Mouse (Mus musculus) testis, adult 10 weeks (tissue): ENCODE data around the gene Gm28870. TPM values are rescaled to one million over a fixed set of nuclear protein-coding genes. Genes with fewer than 3 reads are reported as not detected.

Experiments
- polyA plus RNA-seq: library from polyadenylated mRNA; stranded (reverse); fragments of 350-450 nt; fragmentation: Illumina TruSeq; extraction: RNeasy Lipid Tissue Mini Kit (QIAGEN cat#74804); gene quantifications from one replicate; pipeline ENCODE4 v1.2.3, GENCODE M21; 2014; ENCODE audit warnings: low read depth, low replicate concordance

The Gm28870 gene
- not detected for polyA plus RNA-seq

DNA sequence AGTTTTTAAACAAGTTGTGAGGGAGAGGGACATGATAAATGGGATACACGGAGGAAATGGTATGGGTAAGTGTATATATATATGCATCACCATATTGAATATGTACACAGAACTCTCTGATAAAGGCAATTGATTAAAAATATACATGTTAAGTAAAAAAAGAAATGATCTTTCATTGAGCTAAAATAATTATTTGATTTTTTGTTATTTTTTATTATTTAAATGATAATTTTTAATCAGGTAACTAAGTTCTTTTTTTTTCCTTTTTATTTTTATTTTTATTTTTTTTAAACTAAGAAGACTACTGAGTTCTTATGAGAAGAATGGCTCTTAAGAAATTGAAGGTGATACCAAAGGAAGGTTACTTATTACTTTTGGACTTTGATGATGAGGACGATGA lies at the start of gene Gm28870:
TSS of gene Gm28870 (plus strand) at position 301 of the 400 bp plus-strand sequence.

